Mouse (Mus musculus): ENCODE data around the gene Wdsub1. TPM values are rescaled to one million over a fixed set of nuclear protein-coding genes. Genes with fewer than 3 reads are reported as not detected.

The Wdsub1 gene
- polyA plus RNA-seq, 1 experiment: 26.6 TPM

- 86% methylated on average over 1 of the region's 1 CpGs for WGBS
- no peak for DNase-seq (ENCODE audit: low read depth, low spot score)
Measured at GRCm38 (mm10) chr2:59812641-59813040, 69.8 kb downstream of the Wdsub1 start.

- DNase-seq (ENCODE audit: low read depth, low spot score): no peak
- 85% methylated on average over 1 of the region's 1 CpGs for WGBS
Measured at GRCm38 (mm10) chr2:59811247-59811646, 71.1 kb downstream of the Wdsub1 start.

GRCm38 (mm10) chr2:59810039-59810438 is 72.4 kb downstream of the Wdsub1 start:
- 95% methylated on average over 7 of the region's 7 CpGs for WGBS
- DNase-seq (ENCODE audit: low read depth, low spot score): no peak

GRCm38 (mm10) chr2:59808608-59809007 is 73.8 kb downstream of the Wdsub1 start:
- DNase-seq (ENCODE audit: low read depth, low spot score): no peak
- WGBS: 87% methylated on average over 4 of the region's 4 CpGs

GRCm38 (mm10) chr2:59806038-59806437 is 76.4 kb downstream of the Wdsub1 start:
- DNase-seq (ENCODE audit: low read depth, low spot score): no peak
- 90% methylated on average over 6 of the region's 6 CpGs for WGBS

- no peak for DNase-seq (ENCODE audit: low read depth, low spot score)
- WGBS: 87% methylated on average over 2 of the region's 2 CpGs
Measured at GRCm38 (mm10) chr2:59805595-59805994, 76.8 kb downstream of the Wdsub1 start.

- WGBS: 83% methylated on average over 8 of the region's 8 CpGs
- no peak for DNase-seq (ENCODE audit: low read depth, low spot score)
Measured at GRCm38 (mm10) chr2:59802722-59803387, 79.5 kb downstream of the Wdsub1 start.

Measured in large intestine, adult 2 months (tissue).